Mouse (Mus musculus): ENCODE data around the gene Clcnka.

DNA sequence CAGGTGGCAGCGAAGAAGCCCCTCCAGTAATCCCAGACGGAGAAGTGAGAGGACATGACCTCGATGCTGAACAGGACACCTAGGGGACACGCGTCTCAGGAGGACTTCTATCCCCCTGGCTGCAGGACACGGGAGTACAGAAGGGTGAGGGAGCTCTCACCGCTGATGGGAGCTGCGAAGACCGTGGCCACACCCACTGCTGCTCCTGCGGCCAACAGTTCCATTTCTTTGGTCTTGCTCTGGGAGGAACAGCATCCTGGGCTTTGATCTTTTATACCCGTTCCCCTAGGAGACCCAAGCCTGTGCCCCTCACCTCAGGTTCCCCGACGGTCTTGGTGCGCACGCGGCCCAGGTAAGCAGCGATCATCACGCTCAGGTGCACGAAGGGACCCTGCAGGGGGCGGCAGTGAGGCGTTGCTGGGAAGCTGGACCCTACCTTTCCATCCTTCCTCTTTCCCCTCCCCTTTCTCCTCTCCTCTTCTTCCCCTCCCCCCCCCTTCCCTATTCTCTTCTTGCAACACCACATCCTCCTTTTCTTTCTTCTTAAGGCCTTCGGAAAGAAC, 13.0 kb upstream of the Clcnka start:
- TF ChIP-seq CTCF (conservative IDR thresholded peaks at IDR 0.05; ENCODE audit: insufficient read depth, insufficient read length, low read depth, low read length) = peak; percentile 46
- TF ChIP-seq POLR2A (IDR thresholded peaks at IDR 0.05; ENCODE audit: low read depth, low read length) = no peak
